Mouse (Mus musculus): ENCODE results near the gene Ttc27. TPM values are rescaled to one million over a fixed set of nuclear protein-coding genes. Genes with fewer than 3 reads are reported as not detected.
A peak's percentile ranks its signal among the peaks of the same experiment; 100 is the strongest.

Ttc27 gene
- polyA plus RNA-seq, 1 experiment from 2014 or later = 10.9 TPM

DNA sequence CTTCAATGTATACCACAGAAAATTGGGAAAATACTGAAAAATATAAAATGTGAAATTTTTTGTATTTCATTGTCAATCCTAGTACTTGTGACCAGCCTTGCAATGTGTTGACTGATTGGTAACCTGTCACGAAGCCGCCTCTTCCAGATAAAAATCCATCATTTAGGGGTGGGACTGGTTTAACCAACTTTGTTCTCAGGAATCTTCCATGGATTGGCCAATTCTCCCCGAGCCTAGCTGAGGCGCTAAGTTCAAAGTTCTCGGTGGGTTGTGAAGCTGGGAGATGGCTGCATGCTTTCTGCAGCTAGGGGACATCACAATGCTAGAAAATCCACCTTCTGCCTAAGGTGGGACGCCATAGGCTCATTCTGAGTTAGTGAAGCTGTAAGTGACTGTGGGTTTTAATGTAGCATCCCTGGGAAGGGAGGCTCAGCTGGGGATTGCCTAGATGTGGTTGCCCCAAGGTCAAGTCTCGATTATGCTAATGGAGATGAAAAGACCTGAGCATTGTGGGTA, 9.8 kb upstream of the Ttc27 start:
- Histone ChIP-seq H3K9ac (no peak overlapping the region), H3K27ac (replicated peaks) (no peak overlapping the region), H3K4me1 (replicated peaks) (peaks cover 13% of the 10 kb centered on the region), H3K27me3 (no peaks in the 10 kb centered on the region), H3K4me3 (replicated peaks) (no peak overlapping the region), H3K36me3 (replicated peaks) (peaks cover 15% of the 10 kb centered on the region; the same call in 1 of the 2 replicates), H3K9me3 (replicated peaks) (no peaks in the 10 kb centered on the region), H3K4me2 (no peak overlapping the region)
- 67% methylated on average over 7 of the region's 7 CpGs for WGBS (ENCODE audit: insufficient replicate concordance)
- ATAC-seq (ENCODE audit: insufficient read depth) = no peak

- Histone ChIP-seq H3K4me1 (replicated peaks) (peaks cover 13% of the 10 kb centered on the region), H3K9ac (no peak overlapping the region), H3K9me3 (replicated peaks) (no peaks in the 10 kb centered on the region), H3K4me2 (no peak overlapping the region), H3K27ac (replicated peaks) (no peak overlapping the region), H3K4me3 (replicated peaks) (no peak overlapping the region), H3K36me3 (replicated peaks) (no peaks in the 10 kb centered on the region), H3K27me3 (no peaks in the 10 kb centered on the region)
- no peak for ATAC-seq (ENCODE audit: insufficient read depth)
- WGBS (ENCODE audit: insufficient replicate concordance) = 50% methylated on average over 4 of the region's 4 CpGs
Measured at GRCm38 (mm10) chr17:74710731-74711130, 6.8 kb upstream of the Ttc27 start.

DNA sequence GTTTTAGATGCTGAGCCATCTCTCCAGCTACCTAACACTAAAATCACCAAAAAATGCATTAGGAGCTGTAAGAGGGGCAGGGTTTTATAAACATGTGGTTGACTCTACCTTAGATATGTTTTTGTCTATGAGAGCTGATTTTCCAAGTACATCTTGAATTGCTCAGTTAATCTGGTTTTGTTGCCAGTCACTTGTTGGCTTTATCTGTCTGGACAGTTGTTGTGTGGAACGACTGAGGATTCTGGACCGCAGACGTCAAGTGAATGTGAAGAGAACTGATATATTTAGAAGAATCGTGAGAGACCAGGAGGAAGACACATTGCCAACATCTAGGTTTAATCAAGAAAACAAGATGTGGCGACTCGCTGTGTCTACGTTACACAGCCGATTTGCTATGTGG, 5.9 kb upstream of the Ttc27 start:
- peak; percentile 33; the same call in 1 of the 2 replicates for ATAC-seq (ENCODE audit: insufficient read depth)

GRCm38 (mm10) chr17:74715128-74715527, 2.4 kb upstream of the Ttc27 start:
- H3K4me2 ChIP-seq = no peak overlapping the region
- no peak overlapping the region for H3K4me3 ChIP-seq (replicated peaks)
- ATAC-seq (ENCODE audit: insufficient read depth) = no peak
- no peak overlapping the region for H3K9ac ChIP-seq
- H3K27ac ChIP-seq (replicated peaks) = no peak overlapping the region
- H3K9me3 ChIP-seq (replicated peaks) = no peaks in the 10 kb centered on the region
- H3K27me3 ChIP-seq = no peaks in the 10 kb centered on the region
- H3K36me3 ChIP-seq (replicated peaks) = no peaks in the 10 kb centered on the region
- WGBS (ENCODE audit: insufficient replicate concordance) = 43% methylated on average over 3 of the region's 3 CpGs
- H3K4me1 ChIP-seq (replicated peaks) = peaks cover 27% of the 10 kb centered on the region

More for the DNA sequence above, 5.9 kb upstream of the Ttc27 start:
- WGBS (ENCODE audit: insufficient replicate concordance) = 30% methylated on average over 8 of the region's 8 CpGs
- Histone ChIP-seq H3K27ac (replicated peaks) (no peak overlapping the region), H3K9ac (no peak overlapping the region), H3K27me3 (no peaks in the 10 kb centered on the region), H3K36me3 (replicated peaks) (no peaks in the 10 kb centered on the region), H3K4me2 (no peak overlapping the region; the same call in 1 of the 2 replicates), H3K4me3 (replicated peaks) (no peak overlapping the region), H3K4me1 (replicated peaks) (peaks cover 13% of the 10 kb centered on the region), H3K9me3 (replicated peaks) (no peaks in the 10 kb centered on the region)

DNA sequence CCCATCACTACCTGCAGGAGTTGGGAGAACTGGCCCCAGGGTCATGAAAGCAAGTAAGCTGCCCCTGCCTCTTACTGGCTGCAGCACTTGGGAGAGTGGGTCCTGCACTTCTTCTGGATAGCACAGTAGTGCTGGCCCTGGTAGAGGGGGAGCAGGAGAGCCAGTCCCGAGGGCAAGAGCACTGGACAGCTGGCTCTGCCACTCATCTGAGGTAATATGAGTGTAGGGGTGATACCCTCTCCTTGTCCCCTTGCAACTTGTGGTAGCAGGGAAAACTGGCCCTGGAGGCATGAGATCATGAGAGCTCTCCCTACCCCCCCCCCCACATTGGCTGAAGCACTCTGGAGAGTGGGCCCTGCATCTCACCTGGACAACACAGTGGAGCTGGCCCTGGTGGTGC, 1.8 kb upstream of the Ttc27 start:
- Histone ChIP-seq H3K9me3 (replicated peaks) (no peaks in the 10 kb centered on the region), H3K4me3 (replicated peaks) (no peak overlapping the region), H3K9ac (no peak overlapping the region), H3K36me3 (replicated peaks) (0 out of 2 replicates have a peak, but pooled peaks cover 1% of the 10 kb centered on the region), H3K4me1 (replicated peaks) (peaks cover 22% of the 10 kb centered on the region), H3K27me3 (no peaks in the 10 kb centered on the region), H3K27ac (replicated peaks) (no peak overlapping the region), H3K4me2 (no peak overlapping the region)
- 58% methylated on average over 1 of the region's 1 CpGs for WGBS (ENCODE audit: insufficient replicate concordance)
- ATAC-seq (ENCODE audit: insufficient read depth) = no peak

- ATAC-seq (ENCODE audit: insufficient read depth) = no peak
- Histone ChIP-seq H3K4me1 (replicated peaks) (peaks cover 18% of the 10 kb centered on the region), H3K36me3 (replicated peaks) (peaks cover 9% of the 10 kb centered on the region; the same call in 1 of the 2 replicates), H3K9ac (no peak overlapping the region), H3K4me2 (peak overlapping the region; percentile 88), H3K27me3 (no peaks in the 10 kb centered on the region), H3K27ac (replicated peaks) (no peak overlapping the region), H3K4me3 (replicated peaks) (peak overlapping the region; percentile 69), H3K9me3 (replicated peaks) (no peaks in the 10 kb centered on the region)
- 57% methylated on average over 3 of the region's 3 CpGs for WGBS (ENCODE audit: insufficient replicate concordance)
Measured at GRCm38 (mm10) chr17:74716643-74717042, 889 bp upstream of the Ttc27 start.

- H3K27me3 ChIP-seq = no peaks in the 10 kb centered on the region
- peak overlapping the region; percentile 69 for H3K4me3 ChIP-seq (replicated peaks)
- WGBS (ENCODE audit: insufficient replicate concordance) = 6% methylated on average over 14 of the region's 14 CpGs
- peak overlapping the region; percentile 29 for H3K27ac ChIP-seq (replicated peaks)
- peaks cover 14% of the 10 kb centered on the region; the same call in 1 of the 2 replicates for H3K36me3 ChIP-seq (replicated peaks)
- H3K4me2 ChIP-seq = peak overlapping the region; percentile 88
- H3K9ac ChIP-seq = peak overlapping the region; percentile 56
- H3K4me1 ChIP-seq (replicated peaks) = peaks cover 14% of the 10 kb centered on the region
- no peaks in the 10 kb centered on the region for H3K9me3 ChIP-seq (replicated peaks)
- ATAC-seq (ENCODE audit: insufficient read depth) = peak; percentile 32; the same call in 1 of the 2 replicates
Measured at GRCm38 (mm10) chr17:74717091-74717617, 378 bp upstream of the Ttc27 start.

DNA sequence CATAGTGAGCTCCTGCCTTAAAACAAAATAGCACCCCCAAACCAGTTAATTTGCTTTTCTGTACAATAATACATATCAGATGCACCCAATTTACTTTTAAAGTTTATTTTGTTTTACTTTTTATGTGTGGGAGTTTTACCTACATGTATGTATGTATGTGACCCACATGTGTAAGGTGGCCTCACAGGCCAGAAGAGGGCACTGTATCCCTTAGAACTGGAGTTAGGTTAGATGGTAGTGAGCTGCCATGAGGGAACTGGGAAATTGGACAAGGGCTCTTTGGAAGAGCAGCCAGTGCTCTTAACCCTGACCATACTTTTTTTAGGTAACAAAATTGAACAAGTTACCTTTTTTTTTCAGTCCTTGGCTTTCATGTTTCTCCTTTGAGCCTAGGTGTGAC, 15.3 kb downstream of the Ttc27 start:
- Histone ChIP-seq H3K4me1 (replicated peaks) (no peaks in the 10 kb centered on the region), H3K9me3 (replicated peaks) (no peaks in the 10 kb centered on the region), H3K27ac (replicated peaks) (no peak overlapping the region), H3K27me3 (no peaks in the 10 kb centered on the region), H3K4me2 (no peak overlapping the region), H3K9ac (no peak overlapping the region), H3K4me3 (replicated peaks) (no peak overlapping the region), H3K36me3 (replicated peaks) (no peaks in the 10 kb centered on the region; the same call in 1 of the 2 replicates)
- ATAC-seq (ENCODE audit: insufficient read depth) = no peak

DNA sequence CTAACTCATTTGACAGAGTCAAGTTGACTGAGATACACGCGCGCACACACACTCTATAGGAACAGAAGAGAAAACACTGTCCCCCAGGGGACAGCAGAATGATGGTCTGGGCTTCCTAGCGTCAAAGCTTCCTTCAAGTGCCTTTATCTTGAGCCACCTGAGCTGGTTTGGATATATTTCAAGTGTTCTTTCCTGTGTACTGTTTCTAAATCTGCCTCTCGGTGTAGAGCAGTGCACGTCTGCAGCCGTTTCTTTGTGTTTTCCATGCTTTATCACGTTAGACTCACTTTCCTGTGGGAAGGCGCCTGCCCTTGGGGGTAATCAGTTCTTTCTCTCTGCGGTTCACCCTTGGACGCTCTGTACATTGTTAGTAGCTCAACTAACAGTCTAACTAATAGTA, 17.9 kb downstream of the Ttc27 start:
- no peaks in the 10 kb centered on the region for H3K27me3 ChIP-seq
- H3K27ac ChIP-seq (replicated peaks) = no peak overlapping the region
- H3K4me3 ChIP-seq (replicated peaks) = no peak overlapping the region
- no peak overlapping the region for H3K4me2 ChIP-seq
- ATAC-seq (ENCODE audit: insufficient read depth) = no peak
- WGBS (ENCODE audit: insufficient replicate concordance) = 58% methylated on average over 11 of the region's 11 CpGs
- H3K9ac ChIP-seq = no peak overlapping the region
- H3K36me3 ChIP-seq (replicated peaks) = peaks cover 3% of the 10 kb centered on the region; the same call in 1 of the 2 replicates
- H3K9me3 ChIP-seq (replicated peaks) = no peaks in the 10 kb centered on the region
- H3K4me1 ChIP-seq (replicated peaks) = no peaks in the 10 kb centered on the region

DNA sequence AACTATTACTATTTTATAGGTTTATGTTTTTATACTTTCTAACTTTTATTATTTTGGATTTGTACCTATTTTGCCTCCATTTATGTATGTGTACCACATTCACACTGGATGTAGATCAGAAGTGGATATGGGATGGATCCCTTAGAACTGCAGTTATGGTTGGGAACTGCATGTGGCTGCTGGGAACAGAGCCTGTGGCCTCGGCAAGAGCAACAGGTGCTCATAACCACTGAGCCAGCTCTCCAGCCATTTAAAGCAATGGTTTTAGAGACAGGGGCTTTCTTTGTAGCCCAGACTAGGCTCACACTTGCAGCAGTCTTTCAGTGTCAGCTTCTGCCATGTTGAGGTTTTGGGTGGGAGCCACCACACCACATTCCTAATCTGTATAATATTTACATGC, 32.1 kb downstream of the Ttc27 start:
- Histone ChIP-seq H3K4me2 (no peak overlapping the region), H3K9me3 (replicated peaks) (no peaks in the 10 kb centered on the region), H3K36me3 (replicated peaks) (no peaks in the 10 kb centered on the region), H3K27ac (replicated peaks) (no peak overlapping the region), H3K4me1 (replicated peaks) (no peaks in the 10 kb centered on the region), H3K9ac (no peak overlapping the region), H3K27me3 (no peaks in the 10 kb centered on the region), H3K4me3 (replicated peaks) (no peak overlapping the region)
- 54% methylated on average over 1 of the region's 1 CpGs for WGBS (ENCODE audit: insufficient replicate concordance)
- no peak for ATAC-seq (ENCODE audit: insufficient read depth)

GRCm38 (mm10) chr17:74751026-74751425, 33.5 kb downstream of the Ttc27 start:
- ATAC-seq (ENCODE audit: insufficient read depth) = no peak
- Histone ChIP-seq H3K9me3 (replicated peaks) (no peaks in the 10 kb centered on the region), H3K36me3 (replicated peaks) (no peaks in the 10 kb centered on the region), H3K27ac (replicated peaks) (no peak overlapping the region), H3K4me3 (replicated peaks) (no peak overlapping the region), H3K27me3 (no peaks in the 10 kb centered on the region), H3K9ac (no peak overlapping the region), H3K4me1 (replicated peaks) (no peaks in the 10 kb centered on the region), H3K4me2 (no peak overlapping the region)
- 66% methylated on average over 4 of the region's 4 CpGs for WGBS (ENCODE audit: insufficient replicate concordance)
